Mouse (Mus musculus): ENCODE results near the gene Tmem200b. TPM values are rescaled to one million over a fixed set of nuclear protein-coding genes. Genes with fewer than 3 reads are reported as not detected.
A peak's percentile ranks its signal among the peaks of the same experiment; 100 is the strongest.

The Tmem200b gene
- polyA plus RNA-seq, 1 experiment from 2014 or later = 0.79 TPM

DNA sequence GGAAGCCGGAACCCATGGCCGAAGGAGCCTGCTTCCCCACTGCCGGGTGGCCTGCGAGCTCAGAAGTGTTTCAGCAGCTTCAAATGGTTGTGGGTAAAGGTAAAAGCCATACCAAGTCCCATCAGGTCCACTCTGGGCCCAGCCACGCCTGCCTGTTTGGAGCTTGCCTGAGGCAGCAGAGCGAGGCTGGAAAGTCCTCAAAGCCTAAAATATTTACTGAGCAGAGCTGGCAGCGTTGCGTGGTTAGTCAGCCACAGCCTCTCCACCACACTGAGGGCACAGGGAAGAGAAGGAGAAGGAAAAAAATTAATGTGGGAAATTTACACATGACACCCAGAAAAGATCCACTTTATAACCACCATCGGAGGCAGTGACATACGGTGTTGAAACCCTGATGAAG lies 8.0 kb upstream of the Tmem200b start:
- Histone ChIP-seq H3K4me3 (no peak overlapping the region), H3K9ac (no peak overlapping the region), H3K36me3 (no peaks in the 10 kb centered on the region), H3K27ac (no peak overlapping the region), H3K4me1 (peaks cover 49% of the 10 kb centered on the region), H3K27me3 (replicated peaks) (peaks cover 49% of the 10 kb centered on the region), H3K4me2 (replicated peaks) (no peak overlapping the region), H3K9me3 (no peaks in the 10 kb centered on the region)
- WGBS = 60% methylated on average over 10 of the region's 10 CpGs
- ATAC-seq (ENCODE audit: low FRiP score, low read depth) = no peak

DNA sequence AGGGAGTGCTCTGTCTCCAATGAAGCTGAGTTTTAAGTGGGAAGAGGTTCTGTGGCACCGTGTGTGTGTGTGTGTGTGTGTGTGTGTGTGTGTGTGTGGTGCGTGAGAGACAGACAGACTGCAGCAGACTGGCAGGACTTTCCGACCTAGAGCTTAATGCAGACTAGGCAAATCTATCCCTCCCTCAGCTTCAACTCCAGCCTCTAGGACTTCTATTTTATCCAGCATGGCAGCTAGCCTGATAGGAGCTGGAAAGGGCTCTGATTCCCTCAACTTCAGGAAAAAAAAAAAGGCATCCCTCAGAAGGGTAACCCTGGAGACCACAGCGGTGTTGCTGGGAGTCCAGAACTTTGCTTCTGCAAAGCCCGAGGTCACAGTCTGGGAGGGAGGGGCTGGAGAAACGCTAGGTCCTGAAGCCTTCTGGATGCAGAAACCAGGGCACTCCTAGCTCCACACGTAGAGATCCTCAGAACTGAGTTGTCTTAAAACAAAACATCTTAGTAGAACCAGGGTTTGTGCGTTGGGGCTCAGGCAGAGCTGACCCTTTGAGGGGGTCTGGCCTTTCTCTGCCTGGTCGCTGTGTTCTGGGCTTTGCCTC lies 7.4 kb upstream of the Tmem200b start:
- Histone ChIP-seq H3K36me3 (no peaks in the 10 kb centered on the region), H3K4me2 (replicated peaks) (0 out of 2 replicates have a peak overlapping the region, but pooled peaks have one; percentile 9), H3K9me3 (no peaks in the 10 kb centered on the region), H3K27ac (no peak overlapping the region), H3K27me3 (replicated peaks) (peaks cover 55% of the 10 kb centered on the region), H3K9ac (no peak overlapping the region), H3K4me1 (peaks cover 55% of the 10 kb centered on the region), H3K4me3 (no peak overlapping the region)
- 10% methylated on average over 9 of the region's 9 CpGs for WGBS
- ATAC-seq (ENCODE audit: low FRiP score, low read depth) = no peak

DNA sequence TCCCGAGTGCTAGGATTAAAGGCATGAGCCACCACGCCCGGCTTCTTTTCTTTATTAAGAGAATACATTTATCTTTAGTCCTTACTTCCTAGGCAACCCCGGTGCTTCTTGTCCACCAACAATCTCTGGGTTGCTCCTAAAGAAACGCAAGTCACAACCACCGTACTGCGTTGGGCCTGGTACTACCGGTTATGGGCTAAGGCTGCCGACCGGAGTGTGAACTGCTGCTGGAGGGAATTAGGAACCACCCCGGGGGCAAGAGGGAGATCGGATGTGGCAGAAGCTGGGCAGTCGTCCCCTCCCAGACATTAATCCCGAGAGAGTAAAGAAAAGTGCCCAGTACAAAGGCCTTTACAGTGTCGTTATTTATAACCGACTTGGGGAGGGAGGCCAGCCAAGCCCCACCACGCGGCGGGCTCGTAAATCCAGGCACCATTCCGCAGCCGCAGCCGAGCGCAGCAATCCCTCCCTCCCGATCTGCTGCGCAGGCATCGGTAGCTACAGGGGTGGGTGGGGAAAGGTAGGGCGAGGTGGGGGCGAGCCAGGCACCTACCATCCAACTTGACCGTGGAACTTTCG lies 6.6 kb upstream of the Tmem200b start:
- H3K4me3 ChIP-seq = no peak overlapping the region; the same call in none of the 2 replicates
- no peaks in the 10 kb centered on the region for H3K9me3 ChIP-seq
- ATAC-seq (ENCODE audit: low FRiP score, low read depth) = no peak
- H3K27me3 ChIP-seq (replicated peaks) = peaks cover 63% of the 10 kb centered on the region
- H3K36me3 ChIP-seq = no peaks in the 10 kb centered on the region
- peak overlapping the region; percentile 42; the same call in 1 of the 2 replicates for H3K9ac ChIP-seq
- H3K27ac ChIP-seq = no peak overlapping the region
- under 1% methylated on average over 31 of the region's 31 CpGs for whole genome bisulfite sequencing
- H3K4me1 ChIP-seq = peaks cover 51% of the 10 kb centered on the region
- H3K4me2 ChIP-seq (replicated peaks) = peak overlapping the region; percentile 59

DNA sequence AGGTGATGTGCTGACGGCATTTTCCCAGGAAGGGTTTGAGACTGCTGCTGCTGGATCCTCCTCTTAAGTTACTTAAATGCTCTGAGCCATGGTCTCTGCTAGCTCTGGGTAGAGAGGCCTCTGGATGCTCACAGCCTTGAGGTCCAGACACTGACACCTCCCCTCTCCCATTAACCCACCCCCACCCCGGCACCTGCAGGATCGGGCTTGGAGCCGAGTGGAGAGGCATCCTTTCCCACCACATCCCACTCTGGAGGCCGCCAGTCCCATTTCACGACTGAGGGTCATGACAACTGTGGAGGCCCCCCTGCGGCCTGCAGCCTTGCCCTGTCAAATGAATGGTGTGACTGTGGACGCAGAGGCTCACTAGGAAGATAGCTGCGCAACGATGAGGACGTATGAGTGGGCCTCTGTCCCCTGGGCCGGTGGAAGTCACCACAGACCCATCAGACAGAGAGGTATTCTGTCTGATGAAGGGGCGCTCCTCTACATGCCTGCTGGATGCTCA lies 5.7 kb upstream of the Tmem200b start:
- ATAC-seq (ENCODE audit: low FRiP score, low read depth) = 0 out of 2 replicates have a peak, but pooled peaks have one; percentile 19

DNA sequence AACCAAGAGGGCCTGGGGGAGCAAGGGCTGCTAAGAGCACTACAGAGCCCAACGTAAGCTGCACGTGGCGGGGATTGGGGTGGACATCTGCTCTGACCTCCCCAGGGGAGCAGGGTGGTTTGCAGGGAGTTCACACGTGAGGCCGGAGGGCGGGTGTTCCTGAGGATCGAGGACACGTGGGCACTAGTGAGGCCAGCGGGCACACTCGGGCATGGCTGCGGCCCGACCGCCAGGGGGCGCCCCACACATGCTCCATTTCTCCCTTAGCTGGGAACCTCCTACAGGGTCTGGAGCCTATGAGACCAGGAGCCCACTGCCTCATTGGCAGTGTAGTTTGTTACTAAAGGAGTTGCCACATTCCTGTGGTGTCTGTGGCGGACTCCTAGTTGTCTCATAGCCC lies 5.1 kb upstream of the Tmem200b start:
- Histone ChIP-seq H3K4me1 (peaks cover 54% of the 10 kb centered on the region), H3K4me2 (replicated peaks) (peak overlapping the region; percentile 59), H3K27me3 (replicated peaks) (peaks cover 78% of the 10 kb centered on the region), H3K36me3 (no peaks in the 10 kb centered on the region), H3K9me3 (no peaks in the 10 kb centered on the region), H3K9ac (no peak overlapping the region), H3K4me3 (no peak overlapping the region), H3K27ac (no peak overlapping the region)
- WGBS = 5% methylated on average over 15 of the region's 15 CpGs
- ATAC-seq (ENCODE audit: low FRiP score, low read depth) = 0 out of 2 replicates have a peak, but pooled peaks have one; percentile 19

More for the DNA sequence above, 5.7 kb upstream of the Tmem200b start:
- Histone ChIP-seq H3K9me3 (no peaks in the 10 kb centered on the region), H3K4me2 (replicated peaks) (peak overlapping the region; percentile 59), H3K36me3 (no peaks in the 10 kb centered on the region), H3K27me3 (replicated peaks) (peaks cover 72% of the 10 kb centered on the region), H3K9ac (no peak overlapping the region), H3K4me1 (peaks cover 51% of the 10 kb centered on the region), H3K4me3 (no peak overlapping the region; the same call in 1 of the 2 replicates), H3K27ac (no peak overlapping the region)
- WGBS = 16% methylated on average over 13 of the region's 13 CpGs

DNA sequence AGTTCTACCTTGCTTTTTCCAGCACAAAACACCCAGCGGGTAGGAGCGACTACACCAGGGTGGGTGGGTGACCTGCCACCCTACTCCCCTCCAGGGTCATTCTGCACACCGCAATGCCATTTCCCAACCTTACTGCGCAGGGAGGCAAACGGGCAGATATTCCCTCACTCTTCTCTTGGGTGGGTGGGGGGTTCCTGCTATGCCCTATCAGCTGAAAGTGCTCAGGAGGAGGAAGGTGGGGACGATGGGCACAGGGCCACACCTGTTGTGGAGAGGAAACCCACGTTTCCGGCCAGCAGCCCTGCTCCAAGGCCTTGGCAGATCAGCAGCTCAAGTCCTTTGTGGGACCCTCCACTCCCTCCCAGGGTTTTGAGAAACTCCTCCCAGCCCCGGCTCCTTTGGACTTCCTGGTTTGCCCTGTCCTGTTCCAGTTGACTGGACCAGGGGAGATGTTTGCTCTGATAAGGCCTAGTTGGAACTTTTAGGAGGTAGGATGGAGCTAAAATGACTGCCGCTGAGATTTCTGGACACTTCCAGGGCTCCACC lies 4.5 kb upstream of the Tmem200b start:
- H3K4me1 ChIP-seq = peaks cover 61% of the 10 kb centered on the region
- WGBS = 78% methylated on average over 10 of the region's 10 CpGs

DNA sequence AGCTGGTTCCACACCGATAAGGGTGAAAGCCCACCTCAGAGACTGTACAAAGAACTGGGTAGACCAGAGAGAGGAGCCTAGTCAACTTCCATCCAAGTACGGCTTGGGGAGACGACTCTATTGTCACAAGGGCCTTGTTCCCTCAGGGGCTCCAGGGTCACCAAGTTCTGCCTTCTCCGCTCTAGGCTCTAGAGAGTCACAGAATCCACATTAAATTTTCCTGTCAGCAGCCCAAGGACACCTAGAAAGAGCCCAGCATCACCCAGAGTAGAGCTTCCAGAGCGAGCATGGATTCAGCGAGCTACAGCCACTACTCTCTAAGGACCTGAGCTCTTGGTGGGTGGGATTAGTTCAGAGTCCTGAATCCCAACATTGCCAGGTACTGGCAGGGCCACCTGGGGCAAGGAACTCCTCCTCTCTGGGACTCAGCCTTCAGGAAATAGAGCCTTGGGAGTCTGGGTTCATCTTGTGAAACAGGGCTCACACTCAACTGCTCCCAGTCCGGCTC lies 3.5 kb upstream of the Tmem200b start:
- no peak overlapping the region for H3K4me3 ChIP-seq
- peaks cover 67% of the 10 kb centered on the region for H3K4me1 ChIP-seq
- no peak overlapping the region for H3K4me2 ChIP-seq (replicated peaks)
- no peak overlapping the region for H3K27ac ChIP-seq
- WGBS = 53% methylated on average over 7 of the region's 7 CpGs
- peaks cover 84% of the 10 kb centered on the region for H3K27me3 ChIP-seq (replicated peaks)
- no peak overlapping the region for H3K9ac ChIP-seq
- no peak for ATAC-seq (ENCODE audit: low FRiP score, low read depth)
- H3K36me3 ChIP-seq = peaks cover 7% of the 10 kb centered on the region; the same call in 1 of the 2 replicates
- no peaks in the 10 kb centered on the region for H3K9me3 ChIP-seq

More for the DNA sequence above, 4.5 kb upstream of the Tmem200b start:
- ATAC-seq (ENCODE audit: low FRiP score, low read depth) = no peak
- no peak overlapping the region for H3K4me3 ChIP-seq
- H3K9ac ChIP-seq = no peak overlapping the region
- peaks cover 83% of the 10 kb centered on the region for H3K27me3 ChIP-seq (replicated peaks)
- H3K36me3 ChIP-seq = no peaks in the 10 kb centered on the region
- H3K9me3 ChIP-seq = no peaks in the 10 kb centered on the region
- H3K27ac ChIP-seq = no peak overlapping the region
- no peak overlapping the region for H3K4me2 ChIP-seq (replicated peaks)

DNA sequence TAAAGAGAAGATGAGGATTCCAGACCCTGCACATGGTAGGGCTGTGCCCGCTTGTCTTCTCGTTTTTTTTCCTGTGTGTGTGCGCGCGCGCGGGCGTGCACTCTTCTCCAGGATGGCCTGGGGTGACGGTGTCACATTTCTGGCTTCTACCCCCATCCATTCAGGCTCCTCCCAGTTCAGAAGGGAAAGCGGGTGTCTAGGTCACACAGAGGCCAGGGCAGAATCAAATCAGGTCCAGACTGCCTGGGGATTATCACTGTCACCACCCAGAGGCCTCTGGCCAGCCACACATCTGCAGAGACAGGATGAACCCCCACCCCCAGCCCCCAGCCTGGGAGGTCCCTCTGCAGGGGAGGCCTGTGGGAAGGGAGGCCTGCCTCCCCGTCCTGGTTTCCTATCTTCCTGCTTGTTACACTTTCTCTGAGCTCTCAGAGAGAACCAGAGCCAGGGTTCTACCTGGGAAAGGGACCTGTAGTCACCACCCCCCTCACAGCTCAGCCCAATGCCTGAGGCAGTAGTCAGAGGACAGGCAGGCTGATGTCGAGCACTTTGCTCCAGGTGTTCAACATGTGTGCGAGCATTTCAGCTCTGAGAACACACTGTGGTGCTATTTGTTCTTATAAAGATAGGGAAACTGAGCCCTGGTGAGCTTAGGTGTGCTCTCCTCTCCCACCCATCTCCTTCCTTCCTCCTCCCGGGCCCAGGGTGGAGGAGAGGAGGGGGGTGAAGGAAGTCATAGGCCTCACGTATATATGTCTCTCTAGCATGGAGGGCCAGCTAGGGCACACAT lies 2.7 kb upstream of the Tmem200b start:
- Histone ChIP-seq H3K9ac (no peak overlapping the region), H3K36me3 (peaks cover 12% of the 10 kb centered on the region; the same call in 1 of the 2 replicates), H3K4me1 (peaks cover 62% of the 10 kb centered on the region)

DNA sequence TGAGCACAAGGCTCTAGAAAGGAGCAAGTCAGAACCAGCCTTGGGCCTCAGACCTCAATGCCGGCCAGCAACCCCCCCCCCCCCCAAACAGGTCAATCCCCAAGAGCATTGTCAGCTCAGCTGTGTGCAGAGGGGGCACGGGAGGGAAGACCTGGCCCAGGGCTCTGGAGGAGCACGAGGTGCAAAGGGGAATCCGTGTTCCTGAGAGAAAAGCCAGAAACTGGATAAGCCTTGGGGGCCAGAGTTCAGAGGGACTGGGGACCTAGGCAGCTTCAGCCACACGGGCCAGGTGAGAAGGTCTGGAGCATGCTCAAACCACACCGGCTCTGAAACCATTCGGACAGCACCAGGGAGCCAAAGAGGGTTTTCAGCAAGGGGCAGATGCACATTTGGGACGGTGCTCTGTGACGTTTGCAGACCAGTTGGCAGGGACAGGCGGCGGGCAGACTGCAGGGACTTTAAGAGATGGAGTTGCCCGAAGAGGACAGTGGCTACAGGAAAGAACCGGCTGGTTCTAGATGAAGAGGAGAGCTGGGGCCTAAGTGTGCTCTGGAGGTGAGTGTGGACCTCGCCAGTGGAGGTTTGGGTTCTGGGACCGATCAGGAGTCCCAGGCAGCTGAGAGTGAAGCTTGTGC lies 1.9 kb upstream of the Tmem200b start:
- ATAC-seq (ENCODE audit: low FRiP score, low read depth) = no peak
- 18% methylated on average over 15 of the region's 15 CpGs for WGBS
- Histone ChIP-seq H3K4me1 (peaks cover 56% of the 10 kb centered on the region), H3K27me3 (replicated peaks) (peaks cover 91% of the 10 kb centered on the region), H3K4me2 (replicated peaks) (peak overlapping the region; percentile 88), H3K9me3 (no peaks in the 10 kb centered on the region), H3K36me3 (peaks cover 19% of the 10 kb centered on the region), H3K9ac (no peak overlapping the region), H3K27ac (no peak overlapping the region), H3K4me3 (peak overlapping the region; percentile 44; the same call in 1 of the 2 replicates)

More for the DNA sequence above, 2.7 kb upstream of the Tmem200b start:
- no peak for ATAC-seq (ENCODE audit: low FRiP score, low read depth)
- Histone ChIP-seq H3K27ac (no peak overlapping the region), H3K4me2 (replicated peaks) (peak overlapping the region; percentile 22), H3K9me3 (no peaks in the 10 kb centered on the region), H3K4me3 (no peak overlapping the region), H3K27me3 (replicated peaks) (peaks cover 86% of the 10 kb centered on the region)
- 11% methylated on average over 15 of the region's 15 CpGs for WGBS

DNA sequence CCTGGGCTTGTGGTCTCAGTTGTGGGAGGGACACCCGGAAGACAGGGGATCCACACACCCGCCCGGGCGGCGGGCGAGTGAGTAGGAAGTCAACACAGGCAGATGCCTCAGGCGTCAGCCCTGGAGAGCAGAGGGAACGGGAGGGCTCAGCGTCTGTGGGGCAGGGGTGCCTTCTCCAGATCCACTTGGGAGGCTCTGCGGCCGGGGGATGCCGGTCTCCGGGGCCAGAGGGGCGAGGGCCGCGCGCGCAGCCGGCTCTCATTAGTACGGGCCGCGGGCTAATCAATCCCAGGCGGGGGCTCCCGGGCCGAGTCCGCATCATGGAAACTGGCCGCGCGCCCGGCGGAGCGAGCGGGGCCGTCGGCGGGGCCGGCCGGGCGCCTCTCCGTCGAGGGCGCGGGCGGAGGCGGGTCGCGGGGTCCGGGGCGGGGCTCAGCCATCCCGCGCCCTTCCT lies 1.4 kb upstream of the Tmem200b start:
- Histone ChIP-seq H3K4me1 (peaks cover 51% of the 10 kb centered on the region), H3K27me3 (replicated peaks) (peaks cover 94% of the 10 kb centered on the region), H3K4me3 (peak overlapping the region; percentile 44), H3K9me3 (no peaks in the 10 kb centered on the region), H3K36me3 (peaks cover 24% of the 10 kb centered on the region), H3K4me2 (replicated peaks) (peak overlapping the region; percentile 88), H3K27ac (no peak overlapping the region), H3K9ac (peak overlapping the region; percentile 56)
- ATAC-seq (ENCODE audit: low FRiP score, low read depth) = no peak
- 2% methylated on average over 51 of the region's 51 CpGs for WGBS

DNA sequence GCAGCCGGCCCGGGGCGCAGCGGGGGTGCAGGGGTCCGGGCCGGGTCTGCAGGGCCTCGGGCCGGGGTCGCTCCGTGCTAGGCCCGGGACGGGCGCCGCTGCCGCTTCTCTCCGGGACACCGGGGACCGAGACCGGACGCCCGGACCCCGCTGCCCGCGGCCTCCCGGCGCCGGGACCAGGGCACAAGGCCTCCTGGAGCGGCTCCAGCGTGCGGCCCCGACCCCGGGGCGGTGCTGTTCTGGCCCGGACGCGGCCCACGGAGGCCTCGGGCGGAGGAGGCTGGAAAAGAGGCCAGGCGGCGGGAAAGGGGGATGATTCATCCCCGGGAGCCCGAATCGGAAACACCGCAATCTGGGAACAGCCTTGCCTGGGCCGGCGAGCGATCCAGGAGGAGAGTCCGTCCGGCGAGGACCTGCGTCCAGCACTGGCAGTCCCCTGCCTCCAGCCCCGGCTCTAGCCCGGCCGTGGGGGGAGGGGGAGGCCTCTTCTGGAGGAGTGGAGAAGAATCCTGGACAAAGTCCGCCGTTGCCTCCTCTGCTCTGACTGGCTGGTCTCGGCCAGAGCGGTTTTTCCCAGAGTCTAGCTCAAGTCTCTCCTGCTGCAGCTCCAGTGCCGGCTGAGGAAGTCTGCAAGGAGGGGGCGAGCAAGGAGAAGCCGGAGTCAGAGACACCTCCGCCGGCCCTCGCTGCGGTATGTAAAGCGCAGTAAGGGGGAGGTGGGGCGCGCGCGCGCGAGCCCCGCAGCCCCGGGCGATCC lies 798 bp upstream of the Tmem200b start:
- H3K4me2 ChIP-seq (replicated peaks) = peak overlapping the region; percentile 88
- peaks cover 45% of the 10 kb centered on the region for H3K4me1 ChIP-seq
- H3K36me3 ChIP-seq = peaks cover 30% of the 10 kb centered on the region
- WGBS = under 1% methylated on average over 76 of the region's 76 CpGs
- H3K27me3 ChIP-seq (replicated peaks) = peaks cover 90% of the 10 kb centered on the region
- H3K4me3 ChIP-seq = peak overlapping the region; percentile 44
- H3K9ac ChIP-seq = peak overlapping the region; percentile 56
- no peaks in the 10 kb centered on the region for H3K9me3 ChIP-seq
- no peak for ATAC-seq (ENCODE audit: low FRiP score, low read depth)
- H3K27ac ChIP-seq = no peak overlapping the region
